Mouse (Mus musculus) cerebellum, adult 2 months (tissue): ENCODE data around the gene Hacl1. TPM values are rescaled to one million over a fixed set of nuclear protein-coding genes. Genes with fewer than 3 reads are reported as not detected.

ENCODE experiments used
- DNase-seq, 2 experiments: peaks; one replicate each; pipeline ENCODE4 v3.0.0; 2021
- H3K27ac ChIP-seq: fragments of 200-500 bp; 2 replicates; pipeline ENCODE4 v1.5.1; 2012; ENCODE audit warnings: low read length, control low read depth, inconsistent platforms; ENCODE audit not compliant: insufficient read depth
- H3K27me3 ChIP-seq: fragments of 200-500 bp; 2 replicates; pipeline ENCODE4 v1.6.1; 2012; ENCODE audit warnings: inconsistent platforms, mild to moderate bottlenecking, low read length, moderate library complexity; ENCODE audit not compliant: control insufficient read depth, insufficient read depth
- H3K4me1 ChIP-seq: fragments of 200-500 bp; 2 replicates; pipeline ENCODE4 v1.6.1; 2011; ENCODE audit warnings: low read length; ENCODE audit not compliant: control insufficient read depth, insufficient read depth
- H3K4me3 ChIP-seq: fragments of 200-500 bp; replicated peaks from 2 replicates; pipeline ENCODE3; 2011; ENCODE audit warnings: mild to moderate bottlenecking, low read depth, low read length, control low read depth; ENCODE audit not compliant: insufficient read depth
- CTCF ChIP-seq: fragments of 200-500 bp; IDR thresholded peaks from 2 replicates; pipeline ENCODE4 v1.5.1; 2011; ENCODE audit warnings: low read depth, mild to moderate bottlenecking, control low read depth, low read length, moderate library complexity, borderline replicate concordance; ENCODE audit not compliant: insufficient read depth
- POLR2A ChIP-seq: fragments of 200-500 bp; IDR thresholded peaks from 2 replicates; pipeline ENCODE4 v1.6.1; 2011; ENCODE audit warnings: low read length, control low read depth, borderline replicate concordance; ENCODE audit not compliant: insufficient read depth
- WGBS: fragments of 180-500 bp; shearing (Covaris S2); methylation state at CpG from one replicate; pipeline ENCODE4 v1.1.7; 2018; 5-methylcytosine and 5-hydroxymethylcytosine counted together
- polyA plus RNA-seq: library from polyadenylated mRNA; depleted of rRNA; stranded (reverse); fragments of >200 nt; gene quantifications from 2 replicates; pipeline ENCODE4 v1.2.3, GENCODE M21; 2012

Hacl1 gene
- polyA plus RNA-seq, 1 experiment, result 15.9 TPM

DNA sequence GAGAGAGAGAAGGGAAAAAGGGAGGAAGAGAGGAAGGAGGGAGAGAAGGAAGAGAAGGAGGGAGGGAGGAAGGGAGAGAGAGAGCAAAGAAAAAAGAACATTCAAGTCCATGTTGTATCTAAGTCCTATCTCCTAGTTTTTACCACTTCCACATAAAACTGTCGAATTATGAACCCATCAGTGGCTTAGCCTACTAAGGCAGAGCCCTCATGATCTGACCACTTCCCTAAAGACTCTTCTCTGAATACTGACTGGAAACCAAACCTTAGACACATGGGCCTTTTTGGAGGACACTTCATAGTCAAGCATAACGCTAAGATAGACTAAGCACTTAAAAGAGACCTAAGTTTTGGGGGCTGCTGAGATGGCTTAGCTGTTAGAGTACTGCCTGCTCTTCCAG, 48.0 kb downstream of the Hacl1 start:
- no peak for DNase-seq
- WGBS, result 85% methylated on average over 2 of the region's 2 CpGs
- no peak for TF ChIP-seq CTCF
- TF ChIP-seq POLR2A, result no peak
- no peak overlapping the region for H3K4me3 ChIP-seq
- H3K27ac ChIP-seq, result no peak overlapping the region
- no peaks in the 10 kb centered on the region for H3K27me3 ChIP-seq
- H3K4me1 ChIP-seq, result no peaks in the 10 kb centered on the region

DNA sequence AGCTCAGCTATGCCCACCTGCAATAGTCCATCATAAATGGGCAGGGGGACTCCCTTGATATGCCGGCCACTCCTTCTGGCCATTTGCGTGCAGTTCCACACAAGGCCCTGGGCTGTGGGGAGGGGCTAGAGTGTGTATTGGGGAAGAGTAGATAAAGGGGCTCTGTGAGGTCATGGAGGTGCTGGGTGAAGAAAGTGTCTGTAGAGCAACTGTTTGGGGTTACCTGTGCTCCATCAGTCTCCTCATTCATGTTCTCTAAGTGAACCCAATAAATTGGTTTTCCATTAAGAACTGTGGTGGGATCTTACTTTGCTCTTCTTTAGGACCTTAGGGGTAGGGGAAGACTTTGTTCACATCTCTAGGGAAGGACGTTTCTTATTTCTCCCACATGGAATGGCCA, 49.8 kb downstream of the Hacl1 start, which contains the start of gene Colq:
Gene Colq, minus strand, starts transcription at position 101 of the 400 bp plus-strand sequence.
- DNase-seq, result no peak
- no peaks in the 10 kb centered on the region for H3K27me3 ChIP-seq
- 85% methylated on average over 3 of the region's 3 CpGs for WGBS
- H3K4me3 ChIP-seq, result no peak within 1 kb of the TSS
- H3K27ac ChIP-seq, result no peak within 1 kb of the TSS
- no peak for TF ChIP-seq POLR2A
- no peak for TF ChIP-seq CTCF
- no peaks in the 10 kb centered on the region for H3K4me1 ChIP-seq

GRCm38 (mm10) chr14:31586451-31586850, 54.6 kb downstream of the Hacl1 start:
- H3K4me1 ChIP-seq, result no peaks in the 10 kb centered on the region
- DNase-seq, result no peak
- TF ChIP-seq CTCF (no peak), POLR2A (no peak)
- H3K27ac ChIP-seq, result no peak overlapping the region
- no peaks in the 10 kb centered on the region for H3K27me3 ChIP-seq
- H3K4me3 ChIP-seq, result no peak overlapping the region
- WGBS, result 35% methylated on average over 8 of the region's 8 CpGs

DNA sequence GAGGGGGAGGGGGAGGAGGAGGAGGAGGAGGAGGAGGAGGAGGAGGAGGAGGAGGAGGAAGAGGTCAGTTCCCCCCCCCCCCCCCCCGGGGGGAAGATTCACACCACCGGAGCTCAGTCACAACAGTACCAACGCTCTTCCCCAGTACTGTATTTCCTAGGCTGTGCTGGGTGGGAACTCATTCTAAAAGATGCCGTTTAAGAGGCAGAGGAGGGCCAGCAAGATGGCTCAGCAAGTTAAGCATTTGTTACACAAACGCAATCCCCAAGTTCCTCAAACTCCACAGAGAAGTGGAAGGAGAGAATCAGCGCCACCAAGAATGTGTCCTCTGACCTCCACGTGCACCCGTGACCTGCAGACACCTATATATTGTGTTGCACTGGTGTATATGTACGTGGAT, 58.0 kb downstream of the Hacl1 start:
- DNase-seq, result no peak
- Histone ChIP-seq H3K4me3 (no peak overlapping the region), H3K27me3 (no peaks in the 10 kb centered on the region), H3K27ac (no peak overlapping the region), H3K4me1 (no peaks in the 10 kb centered on the region)
- 90% methylated on average over 9 of the region's 9 CpGs for WGBS
- TF ChIP-seq POLR2A (no peak), CTCF (no peak)

DNA sequence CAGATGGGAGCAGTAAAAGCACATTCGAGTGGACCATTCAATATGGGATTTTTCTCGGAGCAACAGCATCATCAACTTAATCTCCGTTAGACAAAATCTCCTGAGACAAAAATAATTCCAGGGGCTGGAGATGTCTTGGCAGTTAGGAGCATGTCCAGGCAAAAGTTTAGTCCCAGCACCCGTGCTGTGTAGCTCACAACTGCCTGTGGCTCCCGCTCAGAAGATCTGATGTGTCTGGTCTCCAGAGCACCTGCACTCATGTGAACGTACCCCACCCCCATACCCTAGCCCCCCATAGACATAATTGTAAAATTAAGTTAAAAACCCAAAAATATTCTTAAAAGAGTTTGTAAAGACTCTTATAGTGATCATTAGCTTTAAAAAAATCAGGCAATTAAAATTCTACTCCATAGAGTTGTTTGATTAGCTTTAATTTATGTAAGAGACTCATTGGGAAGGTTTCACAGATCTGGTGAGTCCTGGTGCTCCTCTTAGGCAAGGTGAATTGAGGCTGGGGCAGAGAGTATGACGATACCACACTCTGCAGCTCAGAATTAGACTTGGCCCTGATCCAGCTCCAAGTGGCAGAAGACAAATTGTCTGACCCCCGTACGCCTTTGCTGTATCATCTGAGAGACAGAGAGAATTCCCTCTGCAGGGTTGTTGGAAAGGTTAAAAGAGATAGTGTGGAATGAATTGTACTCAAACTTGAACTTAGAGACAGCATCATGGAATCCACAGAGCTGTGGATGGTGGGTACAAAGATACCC, 62.9 kb downstream of the Hacl1 start:
- Histone ChIP-seq H3K27me3 (no peaks in the 10 kb centered on the region), H3K4me1 (peaks cover 3% of the 10 kb centered on the region; the same call in 1 of the 2 replicates), H3K4me3 (no peak overlapping the region), H3K27ac (no peak overlapping the region)
- WGBS, result 48% methylated on average over 9 of the region's 9 CpGs
- no peak for DNase-seq
- no peak for TF ChIP-seq POLR2A
- no peak for TF ChIP-seq CTCF

- Histone ChIP-seq H3K4me3 (no peak overlapping the region), H3K4me1 (peaks cover 3% of the 10 kb centered on the region; the same call in 1 of the 2 replicates), H3K27ac (no peak overlapping the region), H3K27me3 (no peaks in the 10 kb centered on the region)
- TF ChIP-seq CTCF (no peak), POLR2A (no peak)
- WGBS, result 21% methylated on average over 10 of the region's 10 CpGs
- no peak for DNase-seq
These were observed 64.0 kb downstream of the Hacl1 start for GRCm38 (mm10) chr14:31576846-31577697.

- no peak for DNase-seq
- Histone ChIP-seq H3K27me3 (no peaks in the 10 kb centered on the region), H3K4me1 (peaks cover 3% of the 10 kb centered on the region; the same call in 1 of the 2 replicates), H3K27ac (no peak overlapping the region), H3K4me3 (no peak overlapping the region)
- 76% methylated on average over 9 of the region's 9 CpGs for WGBS
- TF ChIP-seq POLR2A (no peak), CTCF (no peak)
These were observed 65.2 kb downstream of the Hacl1 start for GRCm38 (mm10) chr14:31575866-31576265.
